Mouse (Mus musculus) myocyte (in vitro differentiated cells): Measurements from ENCODE around the gene Hacd4. TPM values are rescaled to one million over a fixed set of nuclear protein-coding genes. Genes with fewer than 3 reads are reported as not detected.

Source experiments
- H3K27me3 ChIP-seq: one replicate; pipeline ENCODE4 v1.6.1; 2011; ENCODE audit not compliant: control insufficient read depth, insufficient read depth, insufficient read length
- H3K36me3 ChIP-seq: one replicate; pipeline ENCODE4 v1.6.1; 2011; ENCODE audit not compliant: control insufficient read depth, insufficient read depth
- H3K4me2 ChIP-seq: one replicate; pipeline ENCODE4 v1.6.1; 2011; ENCODE audit warnings: low read depth, control low read depth
- H3K4me3 ChIP-seq: one replicate; pipeline ENCODE4 v1.5.1; 2011; ENCODE audit warnings: mild to moderate bottlenecking, control low read depth, moderate library complexity
- H3K79me2 ChIP-seq: one replicate; pipeline ENCODE4 v1.6.1; 2011; ENCODE audit not compliant: control insufficient read depth, insufficient read depth
- H3ac ChIP-seq: one replicate; pipeline ENCODE4 v1.6.1; 2011; ENCODE audit not compliant: control insufficient read depth, insufficient read length
- CEBPB ChIP-seq: IDR thresholded peaks from 2 replicates; pipeline ENCODE4 v1.6.1; 2011; ENCODE audit warnings: mild to moderate bottlenecking, moderate library complexity; ENCODE audit not compliant: poor library complexity, insufficient read depth, severe bottlenecking
- E2F4 ChIP-seq: IDR thresholded peaks from one replicate; pipeline ENCODE4 v1.6.1; 2011; ENCODE audit warnings: mild to moderate bottlenecking, control low read depth, moderate library complexity; ENCODE audit not compliant: insufficient read depth
- MAX ChIP-seq: IDR thresholded peaks from one replicate; pipeline ENCODE4 v1.6.1; 2011; ENCODE audit warnings: low read depth, mild to moderate bottlenecking, control low read depth
- MYOD1 ChIP-seq, 3 experiments: IDR thresholded peaks; one replicate each; pipeline ENCODE4 v1.6.1; 2011; ENCODE audit warnings: control low read depth in 2 of 3, low read depth in 2 of 3, mild to moderate bottlenecking in 2 of 3, moderate library complexity in 1 of 3; ENCODE audit not compliant: insufficient read length in 2 of 3, control insufficient read depth in 1 of 3
- MYOG ChIP-seq, 3 experiments: IDR thresholded peaks; one replicate each; pipeline ENCODE4 v1.6.1; 2011; ENCODE audit warnings: control low read depth in 2 of 3, low read depth in 2 of 3, mild to moderate bottlenecking in 2 of 3; ENCODE audit not compliant: insufficient read length in 2 of 3, control insufficient read depth in 1 of 3, insufficient read depth in 1 of 3
- POLR2A ChIP-seq: IDR thresholded peaks from one replicate; pipeline ENCODE4 v1.6.1; 2011; ENCODE audit warnings: low read depth, mild to moderate bottlenecking, control low read depth, moderate library complexity; ENCODE audit not compliant: insufficient read length
- POLR2AphosphoS2 ChIP-seq: IDR thresholded peaks from one replicate; pipeline ENCODE4 v1.6.1; 2011; ENCODE audit warnings: low read depth, control low read depth; ENCODE audit not compliant: insufficient read length
- REST ChIP-seq: IDR thresholded peaks from one replicate; pipeline ENCODE4 v1.6.1; 2011; ENCODE audit warnings: mild to moderate bottlenecking, control low read depth, moderate library complexity; ENCODE audit not compliant: insufficient read depth, insufficient read length
- SRF ChIP-seq: IDR thresholded peaks from one replicate; pipeline ENCODE4 v1.6.1; 2011; ENCODE audit warnings: low read depth; ENCODE audit not compliant: control insufficient read depth, insufficient read length
- TCF12 ChIP-seq: IDR thresholded peaks from one replicate; pipeline ENCODE4 v1.6.1; 2011; ENCODE audit warnings: mild to moderate bottlenecking, control low read depth; ENCODE audit not compliant: poor library complexity, insufficient read depth, severe bottlenecking
- TCF3 ChIP-seq: IDR thresholded peaks from one replicate; pipeline ENCODE4 v1.6.1; 2011; ENCODE audit warnings: low read depth, control low read depth; ENCODE audit not compliant: insufficient read length
- USF1 ChIP-seq: IDR thresholded peaks from one replicate; pipeline ENCODE4 v1.6.1; 2011; ENCODE audit warnings: low read depth, mild to moderate bottlenecking, control low read depth, moderate library complexity
- polyA plus RNA-seq: library from polyadenylated mRNA; unstranded; fragments of >200 nt; fragmentation: generic; extraction: Trizol; gene quantifications from one replicate; pipeline ENCODE4 v1.2.1, GENCODE M21; 2012; ENCODE audit warnings: missing spikeins

Gene Hacd4
- polyA plus RNA-seq, 1 experiment = 2.4 TPM

DNA sequence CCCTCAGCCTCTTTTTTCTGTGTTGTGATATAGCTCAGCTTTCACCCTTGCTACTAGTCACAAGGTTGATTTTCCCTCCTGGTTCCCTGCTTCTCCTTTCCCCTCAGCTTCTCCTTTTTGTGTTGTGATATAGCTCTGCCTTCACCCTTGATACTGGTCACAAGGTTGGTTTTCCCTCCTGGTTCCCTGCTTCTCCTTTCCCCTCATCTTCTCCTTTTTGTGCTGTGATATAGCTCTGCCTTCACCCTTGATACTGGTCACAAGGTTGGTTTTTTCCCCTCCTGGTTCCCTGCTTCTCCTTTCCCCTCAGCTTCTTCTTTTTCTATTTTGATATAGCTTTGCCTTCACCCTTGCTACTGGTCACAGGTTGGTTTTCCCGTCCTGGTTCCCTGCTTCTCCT lies 48.7 kb downstream of the Hacd4 start:
- H3K4me2 ChIP-seq = no peak overlapping the region
- H3K27me3 ChIP-seq = no peaks in the 10 kb centered on the region
- H3K36me3 ChIP-seq = no peaks in the 10 kb centered on the region
- TF ChIP-seq TCF3 (no peak), E2F4 (no peak), TCF12 (no peak), POLR2AphosphoS2 (no peak), MAX (no peak), SRF (no peak), MYOD1 (IDR thresholded peaks at IDR 0.05; ENCODE audit: control insufficient read depth in 1 of 3, insufficient read length in 2 of 3, low read depth in 2 of 3) (no peak), CEBPB (no peak), POLR2A (no peak)
- H3K79me2 ChIP-seq = no peaks in the 10 kb centered on the region
- H3ac ChIP-seq = no peak overlapping the region
- no peak overlapping the region for H3K4me3 ChIP-seq

GRCm38 (mm10) chr4:88372293-88373224 lies 66.2 kb downstream of the Hacd4 start:
- H3K79me2 ChIP-seq = no peaks in the 10 kb centered on the region
- no peaks in the 10 kb centered on the region for H3K27me3 ChIP-seq
- no peak overlapping the region for H3ac ChIP-seq
- no peak overlapping the region for H3K4me3 ChIP-seq
- TF ChIP-seq TCF12 (no peak), TCF3 (no peak), CEBPB (no peak), SRF (no peak), POLR2AphosphoS2 (no peak), REST (no peak), MYOD1 (IDR thresholded peaks at IDR 0.05; ENCODE audit: control insufficient read depth in 1 of 3, insufficient read length in 2 of 3, low read depth in 2 of 3) (no peak), USF1 (no peak), E2F4 (no peak), MAX (no peak), MYOG (IDR thresholded peaks at IDR 0.05; ENCODE audit: control insufficient read depth in 1 of 3, insufficient read depth in 1 of 3, insufficient read length in 2 of 3, low read depth in 2 of 3) (no peak), POLR2A (no peak)
- peaks cover 6% of the 10 kb centered on the region for H3K36me3 ChIP-seq
- no peak overlapping the region for H3K4me2 ChIP-seq

DNA sequence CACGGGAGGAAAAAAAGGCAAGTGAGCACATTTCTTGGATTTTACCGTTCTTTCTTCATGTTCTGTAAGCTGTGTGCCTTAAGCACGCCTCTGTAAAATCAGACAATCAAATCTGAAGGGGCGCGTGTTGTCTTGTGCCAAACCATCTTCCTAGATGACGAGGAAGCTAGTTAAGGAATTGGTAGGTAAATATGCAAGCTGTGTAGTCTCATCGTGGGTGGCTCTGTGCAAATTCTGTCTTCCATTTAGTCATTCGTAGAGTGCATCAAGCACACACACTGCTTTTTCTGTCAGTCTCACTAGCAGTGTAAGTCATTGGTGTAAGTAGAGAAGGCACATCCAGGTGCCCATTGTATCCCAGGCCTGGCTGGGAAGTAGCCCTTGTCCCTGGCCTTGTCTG lies 67.9 kb downstream of the Hacd4 start:
- TF ChIP-seq MYOG (IDR thresholded peaks at IDR 0.05; ENCODE audit: control insufficient read depth in 1 of 3, insufficient read depth in 1 of 3, insufficient read length in 2 of 3, low read depth in 2 of 3) (no peak), TCF3 (no peak), REST (no peak), POLR2AphosphoS2 (no peak), TCF12 (no peak), MYOD1 (IDR thresholded peaks at IDR 0.05; ENCODE audit: control insufficient read depth in 1 of 3, insufficient read length in 2 of 3, low read depth in 2 of 3) (no peak), SRF (no peak), E2F4 (no peak), MAX (no peak), CEBPB (no peak)
- Histone ChIP-seq H3K4me3 (no peak overlapping the region), H3K79me2 (no peaks in the 10 kb centered on the region), H3K36me3 (peaks cover 6% of the 10 kb centered on the region), H3ac (no peak overlapping the region), H3K4me2 (no peak overlapping the region), H3K27me3 (no peaks in the 10 kb centered on the region)

DNA sequence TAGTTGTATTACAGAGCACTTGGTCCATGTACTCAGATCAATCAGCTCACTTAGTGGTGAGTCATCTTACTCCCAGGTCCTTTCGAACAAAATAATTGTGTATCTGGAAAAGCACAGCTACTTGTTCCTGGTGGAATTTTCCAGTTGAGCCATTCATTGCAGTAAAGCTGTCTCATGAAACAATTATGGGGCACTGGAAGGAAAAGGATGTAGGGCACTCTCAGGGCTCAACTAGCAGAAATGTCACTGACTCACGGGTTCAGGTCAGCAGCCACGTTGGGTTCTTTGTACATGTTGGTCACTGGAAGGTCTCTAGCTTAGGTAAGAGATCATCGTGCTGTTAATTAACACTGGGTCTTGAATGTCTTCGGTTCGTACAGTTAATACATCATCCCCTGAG lies 68.8 kb downstream of the Hacd4 start:
- H3K4me2 ChIP-seq = no peak overlapping the region
- H3ac ChIP-seq = no peak overlapping the region
- peaks cover 6% of the 10 kb centered on the region for H3K36me3 ChIP-seq
- H3K4me3 ChIP-seq = no peak overlapping the region
- H3K79me2 ChIP-seq = no peaks in the 10 kb centered on the region
- TF ChIP-seq POLR2A (no peak), E2F4 (no peak), MAX (no peak), POLR2AphosphoS2 (no peak), USF1 (no peak), SRF (no peak), CEBPB (no peak), TCF12 (no peak), TCF3 (no peak), MYOD1 (IDR thresholded peaks at IDR 0.05; ENCODE audit: control insufficient read depth in 1 of 3, insufficient read length in 2 of 3, low read depth in 2 of 3) (no peak), MYOG (IDR thresholded peaks at IDR 0.05; ENCODE audit: control insufficient read depth in 1 of 3, insufficient read depth in 1 of 3, insufficient read length in 2 of 3, low read depth in 2 of 3) (no peak), REST (no peak)
- H3K27me3 ChIP-seq = no peaks in the 10 kb centered on the region
